Mouse (Mus musculus) heart, postnatal 0 days (tissue): Measurements from ENCODE around the gene Idua. TPM values are rescaled to one million over a fixed set of nuclear protein-coding genes. Genes with fewer than 3 reads are reported as not detected.

ENCODE experiments used
- ATAC-seq: fragments of 200-750 bp; cut with Nextera tagmentation; 2 replicates; pipeline ENCODE4 v1.8.0; 2017; ENCODE audit warnings: low read depth, moderate number of reproducible peaks, moderate library complexity; ENCODE audit not compliant: insufficient read depth
- DNase-seq: peaks from one replicate; pipeline ENCODE4 v3.0.0-alpha.2; 2016; ENCODE audit warnings: low spot score
- H3K27ac ChIP-seq: fragments of 300-500 bp; sonication (generic); 2 replicates; pipeline ENCODE4 v1.5.1; 2014; ENCODE audit warnings: low read depth, mild to moderate bottlenecking
- H3K27me3 ChIP-seq: fragments of 300-500 bp; sonication (generic); 2 replicates; pipeline ENCODE4 v1.6.1; 2014; ENCODE audit warnings: low read length, mixed read lengths; ENCODE audit not compliant: control insufficient read depth, insufficient read depth
- H3K36me3 ChIP-seq: fragments of 300-500 bp; sonication (generic); replicated peaks from 2 replicates; pipeline ENCODE4 v1.6.1; 2014; ENCODE audit warnings: low read length, mixed read lengths; ENCODE audit not compliant: control insufficient read depth, insufficient read depth
- H3K4me1 ChIP-seq: fragments of 300-500 bp; sonication (generic); 2 replicates; pipeline ENCODE4 v1.6.1; 2014; ENCODE audit warnings: antibody characterized with exemption; ENCODE audit not compliant: control insufficient read depth, insufficient read depth
- H3K4me2 ChIP-seq: fragments of 300-500 bp; sonication (generic); 2 replicates; pipeline ENCODE4 v1.6.1; 2014; ENCODE audit warnings: low read depth, mild to moderate bottlenecking, low read length, moderate library complexity
- H3K4me3 ChIP-seq: fragments of 300-500 bp; sonication (generic); 2 replicates; pipeline ENCODE4 v1.5.1; 2014; ENCODE audit warnings: low read depth, low read length
- H3K9ac ChIP-seq: fragments of 300-500 bp; sonication (generic); replicated peaks from 2 replicates; pipeline ENCODE4 v1.6.1; 2014; ENCODE audit warnings: low read depth, low read length, mixed read lengths
- H3K9me3 ChIP-seq: fragments of 300-500 bp; sonication (generic); replicated peaks from 2 replicates; pipeline ENCODE4 v1.6.1; 2016; ENCODE audit warnings: low read length; ENCODE audit not compliant: control insufficient read depth
- CTCF ChIP-seq: IDR thresholded peaks from 2 replicates; pipeline ENCODE4 v1.5.1; 2016; ENCODE audit warnings: antibody characterized with exemption, control low read depth, low read depth
- EP300 ChIP-seq: IDR thresholded peaks from 2 replicates; pipeline ENCODE4 v1.6.1; 2016; ENCODE audit warnings: antibody characterized with exemption, low read depth
- WGBS: fragments of 180-500 bp; shearing (Covaris S2); extraction: QIAGEN DNeasy Blood & Tissue Kit; methylation state at CpG from one replicate; pipeline ENCODE4 v1.1.7; 2014; 5-methylcytosine and 5-hydroxymethylcytosine counted together
- polyA plus RNA-seq: library from polyadenylated mRNA; unstranded; fragments of >200 nt; fragmentation: Nextera tagmentation; extraction: Ambion mirVana; gene quantifications from 2 replicates; pipeline ENCODE4 v1.2.1, GENCODE M21; 2015
- total RNA-seq: library from RNA; depleted of rRNA; stranded (reverse); fragments of >200 nt; gene quantifications from 2 replicates; pipeline ENCODE4 v1.2.3, GENCODE M21; 2014; ENCODE audit warnings: low replicate concordance

Idua gene
- total and polyA plus RNA-seq, 2 experiments from 2014 or later, result 9.6 to 25.6 TPM

- H3K9me3 ChIP-seq, result no peaks in the 10 kb centered on the region
- H3K9ac ChIP-seq, result no peak overlapping the region
- H3K36me3 ChIP-seq, result no peaks in the 10 kb centered on the region
- WGBS, result 47% methylated on average over 6 of the region's 6 CpGs
- ATAC-seq (0 out of 2 replicates have a peak, but pooled peaks have one; percentile 32), DNase-seq (no peak)
- H3K4me1 ChIP-seq, result no peaks in the 10 kb centered on the region
- no peaks in the 10 kb centered on the region for H3K27me3 ChIP-seq
- H3K4me3 ChIP-seq, result no peak overlapping the region
- H3K27ac ChIP-seq, result no peak overlapping the region
- no peak overlapping the region for H3K4me2 ChIP-seq
- no peak for TF ChIP-seq EP300
- TF ChIP-seq CTCF, result no peak
Observed at GRCm38 (mm10) chr5:108714149-108714548, 54.0 kb downstream of the Idua start.

- 48% methylated on average over 1 of the region's 1 CpGs for WGBS
- no peak for ATAC-seq
- no peaks in the 10 kb centered on the region for H3K36me3 ChIP-seq
- H3K4me2 ChIP-seq, result no peak overlapping the region
- no peaks in the 10 kb centered on the region for H3K9me3 ChIP-seq
- no peaks in the 10 kb centered on the region for H3K27me3 ChIP-seq
- no peak overlapping the region for H3K4me3 ChIP-seq
- H3K9ac ChIP-seq, result no peak overlapping the region
- no peaks in the 10 kb centered on the region for H3K4me1 ChIP-seq
- no peak overlapping the region for H3K27ac ChIP-seq
- DNase-seq, result no peak
- TF ChIP-seq CTCF, result no peak
Observed at GRCm38 (mm10) chr5:108715974-108716373, 55.8 kb downstream of the Idua start.

GRCm38 (mm10) chr5:108718051-108718450 is 57.9 kb downstream of the Idua start:
- no peak overlapping the region for H3K27ac ChIP-seq
- no peaks in the 10 kb centered on the region for H3K36me3 ChIP-seq
- 53% methylated on average over 4 of the region's 4 CpGs for WGBS

GRCm38 (mm10) chr5:108719761-108720160 is 59.6 kb downstream of the Idua start:
- Histone ChIP-seq H3K4me2 (no peak overlapping the region), H3K9me3 (no peaks in the 10 kb centered on the region), H3K36me3 (no peaks in the 10 kb centered on the region), H3K27me3 (no peaks in the 10 kb centered on the region), H3K9ac (no peak overlapping the region), H3K27ac (no peak overlapping the region), H3K4me1 (no peaks in the 10 kb centered on the region), H3K4me3 (no peak overlapping the region)
- WGBS, result 38% methylated on average over 7 of the region's 7 CpGs
- no peak for TF ChIP-seq EP300
- TF ChIP-seq CTCF, result 0 out of 2 replicates have a peak, but pooled peaks have one; percentile 9
- ATAC-seq, result no peak
- DNase-seq, result no peak

More at GRCm38 (mm10) chr5:108718051-108718450, 57.9 kb downstream of the Idua start:
- no peak for TF ChIP-seq CTCF
- no peak for TF ChIP-seq EP300
- Histone ChIP-seq H3K4me1 (no peaks in the 10 kb centered on the region), H3K9ac (no peak overlapping the region), H3K27me3 (no peaks in the 10 kb centered on the region), H3K4me3 (no peak overlapping the region), H3K9me3 (no peaks in the 10 kb centered on the region), H3K4me2 (no peak overlapping the region)
- DNase-seq (no peak), ATAC-seq (no peak)

- no peak overlapping the region for H3K27ac ChIP-seq
- H3K9ac ChIP-seq, result no peak overlapping the region
- no peaks in the 10 kb centered on the region for H3K36me3 ChIP-seq
- no peaks in the 10 kb centered on the region; the same call in 1 of the 2 replicates for H3K4me1 ChIP-seq
- H3K27me3 ChIP-seq, result no peaks in the 10 kb centered on the region
- H3K9me3 ChIP-seq, result no peaks in the 10 kb centered on the region
- WGBS, result 18% methylated on average over 2 of the region's 2 CpGs
- DNase-seq (no peak), ATAC-seq (no peak)
- TF ChIP-seq EP300 (no peak), CTCF (no peak)
- no peak overlapping the region for H3K4me3 ChIP-seq
- no peak overlapping the region for H3K4me2 ChIP-seq
Observed at GRCm38 (mm10) chr5:108724006-108724405, 63.9 kb downstream of the Idua start.

GRCm38 (mm10) chr5:108726557-108727248 is 66.6 kb downstream of the Idua start:
- TF ChIP-seq CTCF (peak; percentile 76), EP300 (no peak)
- 23% methylated on average over 5 of the region's 5 CpGs for WGBS
- peak; percentile 51 for DNase-seq
- no peaks in the 10 kb centered on the region for H3K36me3 ChIP-seq
- no peaks in the 10 kb centered on the region for H3K27me3 ChIP-seq
- no peaks in the 10 kb centered on the region; the same call in 1 of the 2 replicates for H3K4me1 ChIP-seq
- H3K4me3 ChIP-seq, result no peak overlapping the region
- ATAC-seq, result peak; percentile 82
- no peak overlapping the region for H3K9ac ChIP-seq
- no peaks in the 10 kb centered on the region for H3K9me3 ChIP-seq
- H3K4me2 ChIP-seq, result no peak overlapping the region
- no peak overlapping the region for H3K27ac ChIP-seq
